Mouse (Mus musculus) ES-CJ7 (cell line): ENCODE data around the gene Gstm2.
"Not testable (repeated sequence)": the region's sequence is repeated elsewhere in the genome, so short reads cannot be mapped to it uniquely, and the experiment has no call there.

Source experiments
- DNase-seq: peaks from one replicate; pipeline ENCODE4 v3.0.0; 2011; ENCODE audit warnings: low read depth, low spot score

Gene Gstm2

GRCm38 (mm10) chr3:107986041-107986562 is at the start of gene Gstm2:
TSS of gene Gstm2 (minus strand) at chr3:107986453.
- peak; percentile 34 for DNase-seq

DNA sequence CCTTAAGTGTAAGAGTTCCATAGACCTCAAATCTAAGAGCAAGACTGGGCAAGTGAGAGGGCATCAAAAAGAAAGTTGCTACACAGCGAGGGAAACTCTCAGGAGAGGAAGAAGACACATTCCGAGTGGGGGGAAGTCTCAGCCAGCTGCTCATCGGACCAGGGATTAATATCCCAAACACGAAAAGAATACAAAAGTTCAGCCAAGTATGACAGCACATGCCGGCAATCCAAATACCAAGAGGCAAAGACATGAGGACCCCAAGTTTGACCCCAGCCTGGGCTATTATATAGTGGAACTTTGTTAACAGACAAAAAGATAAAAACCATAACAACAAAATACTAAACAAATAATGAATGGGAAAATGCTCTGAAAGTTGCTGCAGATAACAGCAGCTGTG is 46.9 kb upstream of the Gstm2 start:
- no peak for DNase-seq

- DNase-seq, result no peak
Measured at GRCm38 (mm10) chr3:108032113-108032512, 45.9 kb upstream of the Gstm2 start.

DNA sequence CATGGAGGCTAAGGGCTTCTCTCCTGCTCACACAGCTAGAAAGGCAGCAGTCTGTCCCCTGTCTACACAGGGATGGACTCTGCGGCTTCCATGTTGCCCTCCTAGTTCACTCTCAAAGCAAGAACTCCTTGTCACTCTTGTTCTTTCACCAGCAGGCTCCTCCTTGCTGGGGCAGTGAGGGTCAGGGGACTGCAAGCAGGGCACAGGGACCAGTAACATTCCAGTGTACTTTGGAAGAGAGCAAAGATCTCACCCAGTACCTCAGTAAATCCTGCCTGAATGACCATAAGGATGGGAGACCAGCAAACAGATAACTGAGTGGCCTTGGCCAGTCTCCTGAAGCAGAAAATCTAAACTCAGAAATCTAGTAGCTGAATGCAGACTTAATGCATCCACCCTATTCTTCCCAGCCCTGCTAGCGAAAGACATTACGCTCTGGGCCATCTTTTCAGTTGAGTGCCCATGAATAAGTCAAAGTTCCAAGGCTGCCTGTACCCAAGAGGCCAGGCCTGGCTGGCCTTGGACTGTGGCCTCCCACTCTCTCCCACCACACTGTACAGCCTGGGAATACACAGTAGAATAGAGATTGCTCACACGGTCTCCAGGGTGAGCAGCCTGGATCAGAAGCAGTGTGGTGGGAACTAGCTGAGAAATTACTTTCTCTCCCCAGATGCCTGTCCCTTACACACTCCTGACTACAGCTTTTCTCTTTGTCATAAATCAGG is 42.5 kb upstream of the Gstm2 start:
- DNase-seq, result no peak

DNA sequence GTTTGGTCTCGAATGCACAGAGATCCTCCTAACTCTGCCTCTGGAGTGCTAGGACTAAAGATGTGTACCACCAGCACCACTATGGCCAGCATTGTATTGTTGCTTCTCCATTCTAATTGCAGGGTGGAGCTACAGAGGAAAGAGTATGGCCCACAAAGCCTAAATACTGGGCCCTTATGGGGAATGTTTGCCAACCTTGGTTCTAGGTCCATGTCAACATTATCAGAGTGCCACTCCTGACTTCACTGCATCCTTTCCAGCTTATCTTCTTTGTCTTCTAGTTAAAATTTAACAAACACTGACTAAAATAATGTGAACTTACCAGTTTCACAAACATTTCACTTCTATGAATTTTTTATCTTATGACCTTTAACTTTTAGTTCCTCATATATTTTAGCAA is 40.3 kb upstream of the Gstm2 start:
- DNase-seq, result no peak

DNA sequence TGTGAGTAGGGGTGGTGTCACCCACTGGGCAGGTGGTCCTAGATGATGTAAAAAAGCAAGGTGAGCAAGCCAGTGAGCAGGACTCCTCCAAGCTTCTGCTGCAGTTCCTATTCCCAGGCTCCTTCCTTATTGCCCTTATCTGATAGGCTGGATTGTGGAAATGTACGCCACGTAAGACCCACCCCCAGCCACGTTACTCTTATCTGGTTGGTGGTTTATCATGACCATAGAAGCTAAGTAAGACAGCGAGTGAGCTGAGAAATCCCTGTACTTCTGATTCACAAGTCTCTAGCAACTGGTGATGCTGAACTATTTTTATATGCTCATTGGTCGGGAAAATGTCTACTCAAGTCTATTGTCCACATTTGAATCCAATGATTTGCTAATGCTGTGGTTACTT is 39.8 kb upstream of the Gstm2 start:
- DNase-seq, result no peak

DNA sequence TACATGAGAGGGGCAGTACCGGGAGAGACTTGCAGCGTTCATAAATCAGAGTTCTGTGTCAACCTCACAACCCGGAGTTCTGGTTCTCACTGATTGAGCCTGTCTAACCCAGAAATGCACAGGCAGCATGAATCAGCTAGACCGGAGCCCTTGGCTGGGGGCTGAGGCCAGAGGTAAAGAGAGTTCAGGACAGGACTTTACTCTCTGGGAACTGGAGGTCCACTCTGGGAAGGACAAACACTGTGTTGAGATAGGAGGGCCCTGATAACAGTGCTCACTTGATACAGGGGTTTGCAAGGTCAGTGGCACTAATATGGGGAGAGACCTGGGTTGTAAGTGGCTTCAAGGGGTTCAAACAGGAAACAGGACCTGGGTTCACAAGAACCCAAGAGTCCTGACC is 39.1 kb upstream of the Gstm2 start:
- DNase-seq, result no peak

DNA sequence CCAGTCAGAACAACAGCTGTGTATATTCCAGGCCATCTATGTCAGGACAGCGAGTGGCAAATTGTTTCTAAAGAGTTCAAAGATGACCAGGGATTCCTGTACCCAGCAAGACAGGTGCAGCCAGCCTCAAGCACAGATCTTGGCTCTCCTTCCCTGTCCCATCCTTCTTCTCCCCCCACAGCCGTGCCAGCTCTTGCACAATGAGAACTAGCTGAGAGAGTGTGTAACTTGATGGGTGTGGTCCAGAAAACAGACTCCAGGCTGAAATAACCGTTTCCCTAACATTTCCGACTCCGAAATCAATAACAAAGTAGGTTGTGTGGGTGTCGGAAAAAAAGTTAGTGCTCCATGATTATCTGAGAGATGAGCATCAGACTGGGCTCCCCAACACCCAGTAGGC is 36.4 kb upstream of the Gstm2 start:
- no peak for DNase-seq

DNA sequence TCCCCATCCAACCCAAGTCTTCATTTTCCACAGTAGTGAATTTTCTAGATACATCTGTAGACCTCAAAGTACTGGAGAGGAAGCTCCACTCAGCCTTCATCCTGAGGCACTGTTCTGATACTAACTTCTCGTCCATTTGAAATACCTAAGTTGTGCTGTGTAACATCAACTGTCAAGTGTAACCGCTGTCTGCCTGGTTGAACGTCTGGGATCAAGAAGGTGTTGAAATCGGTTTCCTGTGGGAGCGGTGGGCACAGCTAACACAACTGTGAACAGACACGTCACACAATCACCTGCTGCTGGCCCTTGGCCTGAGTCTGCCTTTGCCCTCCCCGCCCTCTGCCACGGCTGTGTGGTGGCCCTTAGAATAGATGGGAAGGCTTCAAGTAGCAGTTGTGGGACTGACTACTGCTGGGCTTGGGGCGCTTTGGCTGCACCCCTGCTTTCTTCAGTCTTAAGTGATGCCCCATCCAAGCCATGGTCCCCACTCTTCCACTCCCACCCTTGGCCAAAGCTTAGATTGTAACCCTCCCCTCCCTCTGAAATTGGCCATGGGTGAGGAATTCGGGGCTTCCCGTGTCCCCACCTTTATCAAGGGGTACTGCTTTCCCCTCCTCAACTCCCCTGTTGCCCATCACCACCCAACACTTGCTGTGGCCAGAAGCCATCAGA is 34.2 kb upstream of the Gstm2 start:
- not testable (repeated sequence) for DNase-seq

GRCm38 (mm10) chr3:108019226-108019625 is 33.0 kb upstream of the Gstm2 start:
- not testable (repeated sequence) for DNase-seq

DNA sequence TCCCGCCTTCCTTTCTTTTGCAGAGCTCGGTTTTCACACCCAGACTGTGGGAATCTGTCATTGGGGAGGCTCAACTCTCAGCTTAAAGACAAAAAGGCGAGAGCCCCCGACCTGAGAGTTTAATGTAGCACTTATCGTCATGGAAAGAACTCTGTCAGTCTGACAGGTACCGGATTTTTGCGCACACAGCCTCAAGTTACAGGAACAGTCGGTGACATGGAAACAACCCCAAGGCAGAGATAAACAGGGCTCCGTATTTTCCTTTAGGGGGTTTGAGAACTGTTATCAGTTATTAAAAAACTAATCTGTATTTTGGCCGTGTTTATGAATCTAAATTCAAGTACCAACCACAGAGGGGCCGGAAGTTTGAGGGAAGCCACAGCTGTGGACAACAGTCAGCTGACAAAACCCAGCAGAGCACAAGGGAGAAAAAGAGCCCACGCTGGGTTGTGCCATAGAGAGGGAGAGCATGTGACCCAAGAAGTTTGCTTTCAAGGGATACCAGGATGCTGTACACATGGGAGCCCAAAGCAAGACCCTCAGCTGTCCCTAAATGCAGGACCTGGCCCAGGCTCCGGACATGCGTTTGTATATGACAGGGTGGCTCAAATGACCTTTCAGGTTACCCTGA is 32.1 kb upstream of the Gstm2 start:
- no peak for DNase-seq

DNA sequence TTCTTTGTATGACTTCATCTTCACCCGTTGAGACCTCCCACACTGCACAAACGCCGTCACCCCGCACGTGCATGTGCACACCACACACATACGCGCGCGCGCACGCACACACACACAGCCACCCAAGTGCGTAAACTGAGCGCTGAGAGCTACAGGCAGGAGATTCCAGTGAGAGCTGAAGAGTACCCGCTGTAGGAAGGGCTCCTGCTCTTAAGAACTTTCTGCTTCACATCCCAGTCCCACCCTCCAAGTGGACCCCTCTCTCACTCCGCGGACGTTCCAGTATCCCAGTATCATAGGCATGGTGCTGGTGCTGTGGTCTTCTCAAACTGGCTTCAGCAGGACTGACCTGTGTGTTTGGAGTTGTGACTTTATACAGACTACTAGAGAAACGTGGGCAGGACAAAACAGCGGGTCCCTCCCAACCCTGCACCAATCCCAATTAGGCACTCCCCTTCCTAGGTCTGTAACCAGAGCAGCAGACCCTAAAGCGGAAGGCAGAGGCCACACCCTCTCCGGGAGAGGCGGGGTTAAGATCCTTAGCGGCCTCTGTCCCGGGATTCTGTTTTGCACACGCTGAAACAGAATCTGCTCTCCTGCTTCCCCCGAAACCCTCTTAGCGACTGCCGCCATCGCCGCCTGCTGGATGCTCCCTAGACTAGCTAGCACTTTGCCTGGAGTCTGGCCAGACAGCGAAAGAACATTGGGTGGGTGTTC is 31.4 kb upstream of the Gstm2 start, which contains the start of gene Gstm1:
TSS of gene Gstm1 (minus strand) at position 501 of the 717 bp plus-strand sequence.
- DNase-seq, result peak; percentile 98

- not testable (repeated sequence) for DNase-seq
Measured at GRCm38 (mm10) chr3:108016468-108016867, 30.2 kb upstream of the Gstm2 start.

GRCm38 (mm10) chr3:108014974-108015346 is 28.7 kb upstream of the Gstm2 start:
- DNase-seq, result no peak

- DNase-seq, result no peak
Measured at GRCm38 (mm10) chr3:108014098-108014973, 28.1 kb upstream of the Gstm2 start.

GRCm38 (mm10) chr3:108013331-108013871 is 27.1 kb upstream of the Gstm2 start:
- DNase-seq, result no peak

GRCm38 (mm10) chr3:108011558-108011957 is 25.3 kb upstream of the Gstm2 start:
- no peak for DNase-seq

DNA sequence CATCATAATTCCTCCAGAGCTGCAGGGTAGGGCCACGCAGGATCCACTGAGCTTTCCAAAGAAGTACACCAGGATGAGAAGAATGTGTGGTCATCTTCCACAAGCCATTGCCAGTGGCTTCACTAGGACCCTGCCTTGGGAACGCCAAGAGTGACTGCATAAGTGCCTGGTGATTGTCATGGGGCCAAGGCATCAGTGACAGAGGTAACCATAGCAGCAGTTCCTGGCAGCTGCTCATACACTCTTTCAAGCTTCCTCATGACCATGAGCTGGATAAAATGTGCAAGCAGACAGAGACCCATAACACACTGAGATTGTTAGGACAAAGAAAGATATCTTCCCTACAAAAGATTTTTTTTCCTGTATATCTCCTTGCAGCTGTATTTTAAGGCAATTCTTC is 24.0 kb upstream of the Gstm2 start:
- no peak for DNase-seq

GRCm38 (mm10) chr3:108002021-108002420 is 15.8 kb upstream of the Gstm2 start:
- no peak for DNase-seq

DNA sequence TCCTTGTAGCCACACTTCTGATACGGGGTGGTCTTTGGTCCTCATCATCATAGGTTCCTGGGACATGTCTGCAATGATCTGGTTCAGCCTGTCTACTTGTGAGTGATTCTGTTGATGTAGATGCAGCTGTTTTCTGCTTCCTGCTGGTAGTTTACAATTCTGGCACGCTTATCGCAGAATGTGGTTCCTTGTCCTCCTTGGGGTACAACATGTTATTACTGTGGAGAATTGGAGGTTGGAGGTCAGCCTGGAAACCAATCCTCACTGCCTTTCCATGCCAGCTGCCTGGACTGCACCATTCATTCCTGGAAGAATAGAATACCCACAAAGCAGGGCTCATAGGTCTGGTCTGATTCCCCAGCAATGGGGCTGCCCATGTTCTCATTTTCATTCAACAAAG is 13.2 kb upstream of the Gstm2 start:
- DNase-seq, result no peak

GRCm38 (mm10) chr3:107998591-107998990 is 12.3 kb upstream of the Gstm2 start:
- no peak for DNase-seq
